Mouse (Mus musculus) spleen, postnatal 14 days (tissue): Measurements from ENCODE around the gene Rpl22l1.
"Not testable (repeated sequence)": the region's sequence is repeated elsewhere in the genome, so short reads cannot be mapped to it uniquely, and the experiment has no call there.

ENCODE experiments used
- DNase-seq, 2 experiments: peaks; one replicate each; pipeline ENCODE4 v3.0.0; 2021 to 2022; ENCODE audit warnings: low spot score in 2 of 2

Gene Rpl22l1

DNA sequence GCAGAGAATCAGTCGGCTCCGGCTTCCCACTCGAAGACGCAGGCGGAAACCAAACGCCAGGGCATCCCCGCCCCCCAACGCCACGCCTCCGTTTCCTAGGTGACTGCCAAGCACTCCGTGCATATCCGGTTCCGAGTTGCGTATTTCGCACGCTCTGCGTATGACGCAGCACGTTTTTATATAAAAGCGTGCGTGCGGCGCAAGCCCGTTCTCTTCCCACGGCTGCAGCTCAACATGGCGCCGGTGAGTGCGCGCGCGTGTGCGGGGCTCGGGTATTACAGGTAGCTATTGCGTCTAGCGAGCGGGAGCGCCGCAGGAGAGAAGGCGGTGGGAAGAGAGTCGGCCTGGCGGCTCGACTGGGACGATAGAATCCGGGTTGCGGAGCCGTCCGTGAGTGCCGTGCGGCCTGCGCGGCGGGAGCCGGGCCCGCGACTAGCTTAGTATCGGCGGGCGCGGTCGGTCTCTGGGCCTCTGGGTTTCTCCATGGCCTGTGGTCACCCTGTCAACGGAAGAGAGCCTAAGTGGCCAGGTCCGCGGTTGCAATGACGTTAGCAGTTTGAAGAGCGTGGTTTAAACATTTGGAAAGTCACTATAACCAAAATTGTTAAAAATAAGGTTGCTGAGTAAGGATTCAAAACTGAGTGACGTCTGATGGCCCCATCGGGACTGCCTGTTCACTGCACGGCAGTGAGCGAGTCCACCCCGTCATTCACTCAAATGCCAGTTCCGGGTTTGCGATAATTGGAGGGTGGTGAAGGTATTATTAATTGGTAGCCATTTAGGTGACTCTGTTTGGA lies at the start of gene Rpl22l1:
Gene Rpl22l1, plus strand, starts transcription at position 136 of the 797 bp plus-strand sequence.
- DNase-seq: peak; percentile 98 to 99

- DNase-seq: no peak
Measured at GRCm38 (mm10) chr3:28755477-28755876, 49.8 kb upstream of the Rpl22l1 start.

GRCm38 (mm10) chr3:28761225-28761789 lies 43.9 kb upstream of the Rpl22l1 start:
- no peak for DNase-seq

GRCm38 (mm10) chr3:28766935-28767334 lies 38.3 kb upstream of the Rpl22l1 start:
- DNase-seq: no peak

- DNase-seq: no peak
Measured at GRCm38 (mm10) chr3:28768222-28768621, 37.0 kb upstream of the Rpl22l1 start.

DNA sequence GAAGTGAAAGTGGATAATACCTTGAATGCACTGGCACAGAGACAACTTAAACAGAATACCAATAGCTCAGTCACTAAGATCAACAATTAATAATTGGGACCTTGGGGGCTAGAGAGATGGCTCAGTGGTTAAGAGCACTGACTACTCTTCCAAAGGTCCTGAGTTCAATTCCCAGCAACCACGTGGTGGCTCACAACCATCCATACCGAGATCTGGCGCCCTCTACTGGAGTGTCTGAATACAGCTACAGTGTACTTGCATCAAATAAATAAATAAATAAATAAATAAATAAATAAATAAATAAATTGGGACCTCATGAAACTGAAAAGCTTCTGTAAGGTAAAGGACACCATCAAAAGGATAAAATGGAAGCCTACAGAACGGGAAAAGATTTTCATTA lies 32.3 kb upstream of the Rpl22l1 start:
- DNase-seq: not testable (repeated sequence)

DNA sequence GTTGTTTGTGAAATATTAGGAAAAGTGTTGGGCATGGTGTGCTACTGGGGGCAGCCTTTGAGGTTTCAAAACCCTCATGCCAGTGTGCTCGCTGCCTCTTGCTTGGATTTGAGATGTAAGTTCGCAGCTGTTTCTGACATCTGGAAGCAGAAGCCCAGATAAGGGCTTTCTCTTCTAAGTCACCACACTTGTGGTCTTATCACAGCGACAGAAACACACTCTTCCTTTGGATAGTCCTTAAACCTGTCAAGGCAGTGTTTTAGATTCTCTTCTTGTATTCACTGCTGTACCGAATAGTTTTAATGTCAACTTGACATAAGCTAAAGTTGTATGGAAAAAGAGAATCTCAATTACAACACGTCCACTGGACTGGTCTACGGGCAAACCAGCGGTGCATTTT lies 29.9 kb upstream of the Rpl22l1 start:
- no peak for DNase-seq

DNA sequence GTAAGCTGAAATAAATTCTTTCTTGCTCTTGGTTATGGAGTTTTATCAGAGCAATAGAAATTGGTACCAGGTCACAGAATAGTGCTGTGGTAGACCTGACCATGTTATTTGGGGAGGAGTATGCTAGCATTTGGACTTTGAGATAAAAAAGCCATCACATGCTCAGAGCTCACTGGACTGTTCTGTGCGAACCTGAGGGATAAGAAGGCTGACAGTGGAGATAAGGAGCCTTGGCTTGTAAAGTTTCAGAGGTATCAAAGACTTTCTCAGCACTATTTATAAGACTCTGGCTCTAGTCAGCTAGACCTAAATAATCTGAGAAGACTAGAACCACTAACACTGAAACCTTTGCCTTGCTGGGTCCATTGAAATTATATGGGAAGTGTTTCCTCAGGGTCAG lies 29.3 kb upstream of the Rpl22l1 start:
- no peak for DNase-seq

DNA sequence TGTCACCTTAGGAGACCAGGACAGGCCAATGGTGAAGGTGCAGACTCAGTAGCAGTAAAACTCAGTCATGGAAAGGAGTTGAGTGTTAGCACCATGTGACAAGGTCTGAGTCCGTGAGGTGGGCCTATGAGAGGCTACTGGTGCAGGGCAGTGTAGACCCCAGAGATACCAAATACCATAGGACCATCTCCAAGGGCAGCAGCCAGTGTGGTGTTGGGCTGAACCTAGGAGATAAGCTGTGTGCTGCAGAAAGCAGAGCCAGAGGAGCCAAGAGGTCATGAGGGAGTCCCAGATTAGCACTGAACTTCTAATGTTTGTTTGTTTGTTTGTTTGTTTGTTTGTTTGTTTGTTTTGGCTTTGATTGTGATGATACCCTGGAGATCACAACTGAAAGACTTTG lies 28.7 kb upstream of the Rpl22l1 start:
- DNase-seq: no peak

DNA sequence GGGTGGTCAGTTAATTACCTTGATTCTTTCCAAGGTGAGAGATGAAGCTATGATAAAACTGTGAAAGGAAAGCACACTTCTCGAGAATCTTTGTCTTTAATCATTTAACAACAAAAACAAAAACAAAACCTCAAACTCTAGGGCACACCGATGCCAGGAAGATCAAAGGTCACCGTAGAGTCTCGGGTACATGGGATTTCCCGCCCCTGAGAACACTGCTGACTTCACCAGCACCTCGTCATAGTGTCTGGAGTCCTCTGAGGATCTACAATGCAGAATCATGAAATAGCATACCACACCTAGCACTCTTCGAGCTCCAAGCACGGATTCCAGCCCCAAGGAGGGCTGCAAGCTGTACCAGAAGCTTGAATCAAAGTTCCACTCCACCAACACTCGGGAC lies 24.7 kb upstream of the Rpl22l1 start:
- no peak for DNase-seq

DNA sequence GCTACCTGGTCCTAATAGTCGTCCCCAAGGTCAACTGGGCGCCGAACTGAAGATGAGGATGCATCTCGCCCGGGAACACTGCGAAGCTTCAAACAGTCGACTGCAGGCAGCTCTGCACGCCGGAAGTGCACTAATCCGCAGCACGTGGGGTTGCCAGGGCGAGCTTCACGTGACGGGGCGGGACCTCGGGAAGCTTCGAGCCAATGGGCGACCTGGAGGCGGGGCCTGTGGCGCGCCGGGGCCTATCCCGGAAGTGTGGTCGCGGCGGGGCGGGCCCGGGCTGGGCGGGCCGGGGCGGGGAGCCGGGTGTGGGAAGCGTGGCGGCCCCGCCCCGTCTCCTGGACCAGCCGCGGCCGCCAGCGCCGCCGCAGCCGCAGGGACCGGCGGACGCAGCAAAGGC lies 24.2 kb upstream of the Rpl22l1 start, which contains the start of gene Eif5a2:
Gene Eif5a2, plus strand, starts transcription at position 283 of the 400 bp plus-strand sequence.
- peak; percentile 86 to 87 for DNase-seq

GRCm38 (mm10) chr3:28781422-28781821 lies 23.8 kb upstream of the Rpl22l1 start:
- no peak for DNase-seq

DNA sequence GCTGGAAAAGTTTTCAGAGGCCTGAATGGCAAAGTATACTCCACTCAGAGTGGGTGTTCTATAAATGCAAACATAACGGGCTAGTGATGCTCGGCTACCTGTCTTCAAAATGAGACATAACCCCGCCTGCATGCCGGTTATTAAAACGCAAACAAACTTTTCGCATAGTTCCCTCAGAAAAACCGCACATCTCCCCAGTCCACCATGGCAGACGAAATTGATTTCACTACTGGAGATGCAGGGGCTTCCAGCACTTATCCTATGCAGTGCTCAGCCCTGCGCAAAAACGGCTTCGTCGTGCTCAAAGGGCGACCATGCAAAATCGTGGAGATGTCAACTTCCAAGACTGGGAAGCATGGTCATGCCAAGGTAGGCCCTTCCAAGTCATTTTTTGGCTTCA lies 23.4 kb upstream of the Rpl22l1 start:
- DNase-seq: no peak

DNA sequence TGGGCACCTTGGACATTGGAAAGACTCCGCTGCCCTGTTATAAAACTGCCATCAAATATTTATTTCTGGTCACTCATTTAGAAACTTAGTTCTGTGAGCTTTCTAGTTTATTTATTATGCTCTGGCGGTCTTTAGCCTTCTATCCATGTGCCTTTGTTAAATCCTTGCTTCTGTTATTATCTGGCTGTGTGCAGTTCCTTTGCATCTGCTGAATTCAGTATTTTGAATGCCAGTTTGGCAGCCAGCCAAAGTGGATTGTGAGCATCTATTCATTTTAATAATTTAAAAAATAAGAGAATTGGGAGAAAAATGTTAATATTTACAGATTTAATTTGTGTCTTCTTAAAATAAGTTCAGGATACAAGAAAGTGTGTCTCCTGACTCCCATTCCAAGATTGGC lies 21.1 kb upstream of the Rpl22l1 start:
- no peak for DNase-seq

- no peak for DNase-seq
Measured at GRCm38 (mm10) chr3:28794835-28795234, 10.4 kb upstream of the Rpl22l1 start.

DNA sequence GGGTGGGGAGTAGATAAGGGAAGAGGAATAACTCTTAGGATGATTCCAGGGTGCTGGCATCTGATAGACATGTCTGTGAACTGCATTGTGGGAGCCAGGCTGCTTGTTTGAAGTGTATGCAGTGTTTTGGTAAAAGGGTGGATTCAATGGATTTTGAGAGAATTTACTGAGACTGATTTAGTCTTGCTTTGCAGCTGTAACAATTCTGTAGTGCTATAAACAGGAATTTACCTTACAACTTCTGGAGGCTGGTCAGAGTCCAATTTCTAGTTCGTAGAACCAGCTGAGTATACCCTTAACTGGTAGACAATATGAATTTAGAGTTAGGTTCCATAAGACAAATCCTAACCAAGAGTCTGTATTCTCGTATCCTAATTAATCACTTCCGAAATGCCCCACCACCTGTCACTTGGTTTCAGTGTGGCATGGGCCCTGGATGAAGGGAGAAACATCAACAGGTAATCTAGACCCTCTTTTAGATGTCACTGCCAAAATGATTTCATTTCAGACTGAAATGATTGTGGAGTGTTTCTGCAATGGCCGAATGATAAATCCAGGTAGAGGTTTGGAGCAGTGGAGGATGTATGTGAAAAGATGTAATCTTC lies 2.9 kb downstream of the Rpl22l1 start:
- no peak for DNase-seq

DNA sequence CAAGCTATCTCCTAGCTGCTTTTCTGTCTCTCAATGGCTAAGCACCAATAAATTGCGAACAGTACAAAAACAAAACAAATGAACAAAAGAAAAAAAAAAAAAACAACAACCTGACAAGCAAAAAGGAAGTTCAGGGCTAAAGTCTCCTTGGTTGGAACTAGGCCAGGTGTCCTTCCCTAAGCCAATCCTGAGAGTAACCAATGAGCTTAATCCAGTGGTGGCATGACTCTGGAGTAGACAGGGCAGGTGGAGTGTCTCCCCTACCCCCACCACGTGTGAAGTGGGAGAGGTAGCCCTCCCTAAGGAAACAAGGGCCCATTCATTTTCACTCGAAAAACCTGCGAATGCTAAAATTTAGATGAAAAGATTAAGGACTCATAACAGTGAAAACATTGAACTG lies 6.2 kb downstream of the Rpl22l1 start:
- DNase-seq: no peak

- no peak for DNase-seq
Measured at GRCm38 (mm10) chr3:28814361-28814760, 9.1 kb downstream of the Rpl22l1 start.

DNA sequence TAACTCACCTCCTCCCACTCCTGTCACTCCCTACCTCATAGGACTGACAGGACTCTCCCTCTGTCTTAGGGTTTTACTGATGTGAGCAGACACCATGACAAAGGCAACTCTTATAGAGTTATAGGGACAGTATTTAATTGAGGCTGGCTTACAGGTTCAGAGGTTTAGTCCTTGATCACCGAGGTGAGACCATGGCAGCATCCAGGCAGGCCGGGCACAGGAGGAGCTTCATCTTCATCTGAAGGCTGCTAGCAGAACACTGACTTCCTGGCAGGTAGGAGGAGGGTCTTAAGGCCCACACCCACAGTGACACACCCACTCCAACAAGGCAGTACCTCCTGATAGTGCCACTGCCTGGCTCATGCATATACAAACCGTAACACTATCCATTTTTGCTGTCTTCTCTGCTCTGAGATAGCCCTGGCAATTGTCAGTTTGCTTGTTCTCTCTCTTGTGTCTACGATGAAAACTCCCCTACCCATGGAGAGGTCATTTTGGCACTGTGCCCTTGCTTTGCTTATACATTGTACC lies 10.8 kb downstream of the Rpl22l1 start:
- DNase-seq: no peak

- DNase-seq: no peak
Measured at GRCm38 (mm10) chr3:28826272-28826671, 21.0 kb downstream of the Rpl22l1 start.

DNA sequence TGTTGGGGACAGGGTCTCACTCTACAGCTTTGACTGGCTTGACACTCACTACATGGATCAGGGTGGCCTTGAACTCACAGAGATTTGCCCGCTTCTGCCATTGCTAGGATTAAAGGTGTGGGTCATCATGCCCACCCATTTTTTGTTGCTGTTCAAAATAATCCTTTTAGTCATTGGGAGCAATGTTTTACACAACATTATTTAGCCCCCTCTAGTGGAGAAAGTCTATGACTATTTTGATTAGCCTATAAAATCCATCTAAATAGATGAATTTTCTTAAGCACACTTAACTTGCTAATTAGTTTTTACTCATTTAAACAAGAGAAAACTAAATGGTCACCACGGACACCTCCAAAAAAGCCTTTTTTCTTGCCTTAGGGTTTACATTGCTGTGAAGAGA lies 22.4 kb downstream of the Rpl22l1 start:
- no peak for DNase-seq

GRCm38 (mm10) chr3:28829454-28829853 lies 24.2 kb downstream of the Rpl22l1 start:
- DNase-seq: no peak
